Mouse (Mus musculus): Measurements from ENCODE around the gene Caskin1. TPM values are rescaled to one million over a fixed set of nuclear protein-coding genes. Genes with fewer than 3 reads are reported as not detected.
A peak's percentile ranks its signal among the peaks of the same experiment; 100 is the strongest.

The Caskin1 gene
- polyA plus RNA-seq (2011; ENCODE audit: insufficient read depth, insufficient read length, low replicate concordance, missing spikeins): not detected in 2 replicates

GRCm38 (mm10) chr17:24488186-24488661 lies at the start of gene Caskin1:
Gene Caskin1 (plus strand): TSS chr17:24488601.
- no peak within 1 kb of the TSS for H3K27ac ChIP-seq (ENCODE audit: control insufficient read depth, insufficient read depth, low read depth, low read length, poor library complexity)
- WGBS: 2% methylated on average over 45 of the region's 45 CpGs
- H3K4me1 ChIP-seq (ENCODE audit: control insufficient read depth, insufficient read depth, low read length): no peaks in the 10 kb centered on the region
- TF ChIP-seq POLR2A (IDR thresholded peaks at IDR 0.05; ENCODE audit: borderline replicate concordance, control insufficient read depth, low read depth, low read length) (no peak), CTCF (IDR thresholded peaks at IDR 0.05; ENCODE audit: control insufficient read depth, insufficient read depth, low read length) (no peak)
- no peak within 1 kb of the TSS for H3K4me3 ChIP-seq (replicated peaks; ENCODE audit: control insufficient read depth, low read depth, low read length)

DNA sequence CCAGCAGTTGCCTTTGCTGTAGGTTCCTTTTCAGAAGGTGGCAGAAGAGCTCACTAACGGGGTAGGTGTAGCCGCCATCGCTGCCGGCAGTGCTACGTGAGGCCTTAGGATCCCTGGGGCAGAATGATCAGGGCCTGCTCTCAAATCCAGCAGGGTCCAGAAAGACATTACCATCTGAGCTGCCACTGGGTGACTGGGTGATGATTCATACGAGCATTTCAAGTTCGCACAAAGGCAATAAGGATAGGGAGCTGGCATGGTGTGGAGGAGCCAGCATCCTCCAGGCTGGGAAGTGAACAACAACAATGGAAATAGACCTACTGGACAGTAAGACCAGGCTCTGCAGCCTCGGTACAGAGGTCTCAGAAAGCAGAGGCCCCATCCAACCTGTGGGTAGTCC lies 48.0 kb upstream of the Caskin1 start:
- Histone ChIP-seq H3K27ac (ENCODE audit: control insufficient read depth, insufficient read depth, low read depth, low read length, poor library complexity) (no peak overlapping the region), H3K4me1 (ENCODE audit: control insufficient read depth, insufficient read depth, low read length) (no peaks in the 10 kb centered on the region), H3K4me3 (replicated peaks; ENCODE audit: control insufficient read depth, low read depth, low read length) (no peak overlapping the region)
- TF ChIP-seq POLR2A (IDR thresholded peaks at IDR 0.05; ENCODE audit: borderline replicate concordance, control insufficient read depth, low read depth, low read length) (no peak), CTCF (IDR thresholded peaks at IDR 0.05; ENCODE audit: control insufficient read depth, insufficient read depth, low read length) (no peak)
- WGBS: 91% methylated on average over 8 of the region's 8 CpGs

GRCm38 (mm10) chr17:24441148-24441547 lies 47.3 kb upstream of the Caskin1 start:
- Histone ChIP-seq H3K27ac (ENCODE audit: control insufficient read depth, insufficient read depth, low read depth, low read length, poor library complexity) (no peak overlapping the region), H3K4me3 (replicated peaks; ENCODE audit: control insufficient read depth, low read depth, low read length) (no peak overlapping the region), H3K4me1 (ENCODE audit: control insufficient read depth, insufficient read depth, low read length) (no peaks in the 10 kb centered on the region)
- 78% methylated on average over 2 of the region's 2 CpGs for WGBS
- TF ChIP-seq POLR2A (IDR thresholded peaks at IDR 0.05; ENCODE audit: borderline replicate concordance, control insufficient read depth, low read depth, low read length) (no peak), CTCF (IDR thresholded peaks at IDR 0.05; ENCODE audit: control insufficient read depth, insufficient read depth, low read length) (peak; percentile 16; the same call in 1 of the 2 replicates)

DNA sequence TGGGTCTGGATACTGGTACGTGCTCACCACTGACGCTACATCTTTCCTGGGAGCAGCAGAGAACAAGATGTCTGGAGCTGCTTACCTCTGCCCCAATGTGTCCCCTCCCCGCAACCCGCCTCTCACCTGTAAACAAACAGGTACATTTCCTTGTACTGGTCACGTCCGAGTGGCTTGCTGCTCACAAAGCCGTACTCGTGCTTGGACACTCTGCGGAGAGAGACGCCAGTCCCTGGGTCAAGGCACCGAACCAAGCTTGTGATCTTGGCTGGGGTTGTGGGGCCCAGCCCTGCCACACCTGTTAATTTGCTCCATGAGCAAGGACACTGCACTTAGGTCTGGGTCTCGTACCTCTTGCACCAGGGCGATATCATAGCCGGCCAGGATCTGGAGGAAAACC lies 46.3 kb upstream of the Caskin1 start:
- 92% methylated on average over 14 of the region's 14 CpGs for WGBS
- Histone ChIP-seq H3K4me3 (replicated peaks; ENCODE audit: control insufficient read depth, low read depth, low read length) (no peak overlapping the region), H3K4me1 (ENCODE audit: control insufficient read depth, insufficient read depth, low read length) (no peaks in the 10 kb centered on the region), H3K27ac (ENCODE audit: control insufficient read depth, insufficient read depth, low read depth, low read length, poor library complexity) (no peak overlapping the region)
- TF ChIP-seq POLR2A (IDR thresholded peaks at IDR 0.05; ENCODE audit: borderline replicate concordance, control insufficient read depth, low read depth, low read length): no peak
- TF ChIP-seq CTCF (IDR thresholded peaks at IDR 0.05; ENCODE audit: control insufficient read depth, insufficient read depth, low read length): no peak

DNA sequence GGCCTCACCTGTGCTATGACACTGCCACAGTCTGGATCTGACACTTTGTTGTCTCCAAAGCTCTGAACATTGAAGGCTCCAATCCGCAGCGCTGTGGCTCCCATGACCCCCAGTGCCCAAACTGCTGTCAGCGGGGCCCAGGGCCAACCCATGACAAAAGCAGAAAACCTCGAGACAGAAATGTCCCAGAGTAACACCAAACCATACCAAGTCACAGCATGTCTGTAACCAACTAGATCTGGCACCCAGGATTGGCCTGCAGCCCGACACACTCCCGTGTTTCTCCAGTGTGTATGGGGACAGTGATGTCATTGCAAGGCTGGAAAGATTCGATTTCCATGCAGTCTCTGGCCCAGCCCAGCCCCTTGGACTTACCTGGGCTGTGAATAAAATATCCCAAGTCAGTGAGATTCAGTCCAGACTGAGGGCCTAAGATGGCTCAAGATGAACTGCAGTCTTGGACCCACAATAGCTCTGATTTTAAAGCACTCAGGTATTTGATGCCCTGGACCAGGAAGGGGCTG lies 45.7 kb upstream of the Caskin1 start, which contains the start of gene Dnase1l2:
Dnase1l2 (minus strand) TSS at position 474 of the 524 bp plus-strand sequence.
- H3K4me3 ChIP-seq (replicated peaks; ENCODE audit: control insufficient read depth, low read depth, low read length): no peak within 1 kb of the TSS
- H3K27ac ChIP-seq (ENCODE audit: control insufficient read depth, insufficient read depth, low read depth, low read length, poor library complexity): no peak within 1 kb of the TSS
- H3K4me1 ChIP-seq (ENCODE audit: control insufficient read depth, insufficient read depth, low read length): no peaks in the 10 kb centered on the region
- WGBS: 80% methylated on average over 7 of the region's 7 CpGs
- TF ChIP-seq POLR2A (IDR thresholded peaks at IDR 0.05; ENCODE audit: borderline replicate concordance, control insufficient read depth, low read depth, low read length): no peak
- TF ChIP-seq CTCF (IDR thresholded peaks at IDR 0.05; ENCODE audit: control insufficient read depth, insufficient read depth, low read length): no peak

DNA sequence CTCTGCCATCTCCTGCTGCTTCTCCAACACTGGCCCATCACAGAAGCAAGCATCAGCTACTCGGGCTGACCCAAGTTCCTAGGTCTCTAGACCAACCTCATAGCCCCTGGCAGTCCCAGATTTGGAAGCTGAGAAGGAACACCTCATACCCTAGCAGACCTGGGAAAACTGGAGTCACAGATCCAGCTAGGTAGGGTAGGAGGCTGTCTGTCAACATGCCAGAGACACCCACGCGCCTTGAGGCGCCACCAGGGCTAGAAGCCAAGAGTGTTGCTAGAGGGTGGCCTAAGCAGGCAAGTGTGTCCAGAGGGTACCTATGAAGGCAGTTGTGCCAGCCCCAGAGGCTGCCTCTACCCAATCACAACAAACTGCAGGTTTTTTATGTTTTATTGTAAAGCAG lies 45.0 kb upstream of the Caskin1 start:
- TF ChIP-seq CTCF (IDR thresholded peaks at IDR 0.05; ENCODE audit: control insufficient read depth, insufficient read depth, low read length): no peak
- TF ChIP-seq POLR2A (IDR thresholded peaks at IDR 0.05; ENCODE audit: borderline replicate concordance, control insufficient read depth, low read depth, low read length): no peak
- no peaks in the 10 kb centered on the region for H3K4me1 ChIP-seq (ENCODE audit: control insufficient read depth, insufficient read depth, low read length)
- no peak overlapping the region for H3K4me3 ChIP-seq (replicated peaks; ENCODE audit: control insufficient read depth, low read depth, low read length)
- H3K27ac ChIP-seq (ENCODE audit: control insufficient read depth, insufficient read depth, low read depth, low read length, poor library complexity): no peak overlapping the region
- WGBS: 87% methylated on average over 4 of the region's 4 CpGs

- WGBS: 53% methylated on average over 8 of the region's 8 CpGs
- TF ChIP-seq CTCF (IDR thresholded peaks at IDR 0.05; ENCODE audit: control insufficient read depth, insufficient read depth, low read length) (no peak), POLR2A (IDR thresholded peaks at IDR 0.05; ENCODE audit: borderline replicate concordance, control insufficient read depth, low read depth, low read length) (no peak)
- Histone ChIP-seq H3K4me3 (replicated peaks; ENCODE audit: control insufficient read depth, low read depth, low read length) (no peak overlapping the region), H3K4me1 (ENCODE audit: control insufficient read depth, insufficient read depth, low read length) (no peaks in the 10 kb centered on the region), H3K27ac (ENCODE audit: control insufficient read depth, insufficient read depth, low read depth, low read length, poor library complexity) (no peak overlapping the region)
These were observed 41.8 kb upstream of the Caskin1 start for GRCm38 (mm10) chr17:24446590-24446989.

DNA sequence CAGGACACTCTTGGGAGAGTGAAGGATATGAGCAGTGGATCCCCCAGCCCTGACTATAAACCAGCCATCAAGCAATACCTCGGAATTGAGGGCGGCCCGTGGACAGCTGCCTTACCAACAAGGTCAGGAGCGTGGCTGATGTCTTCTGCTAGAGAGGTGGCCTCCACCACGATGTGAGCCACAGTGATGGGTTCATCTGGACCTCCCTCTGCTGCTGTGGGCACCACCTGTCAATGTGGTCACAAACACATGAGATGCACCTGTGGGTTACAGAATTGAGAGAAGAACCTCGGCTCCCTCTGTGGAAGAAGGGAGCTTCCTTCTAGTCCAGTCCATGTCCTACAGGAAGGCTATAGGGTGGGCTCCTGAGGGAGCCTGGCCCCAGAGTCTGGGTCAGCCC lies 38.9 kb upstream of the Caskin1 start:
- Histone ChIP-seq H3K4me1 (ENCODE audit: control insufficient read depth, insufficient read depth, low read length) (no peaks in the 10 kb centered on the region), H3K27ac (ENCODE audit: control insufficient read depth, insufficient read depth, low read depth, low read length, poor library complexity) (no peak overlapping the region), H3K4me3 (replicated peaks; ENCODE audit: control insufficient read depth, low read depth, low read length) (no peak overlapping the region)
- WGBS: 83% methylated on average over 6 of the region's 6 CpGs
- TF ChIP-seq CTCF (IDR thresholded peaks at IDR 0.05; ENCODE audit: control insufficient read depth, insufficient read depth, low read length): no peak
- no peak for TF ChIP-seq POLR2A (IDR thresholded peaks at IDR 0.05; ENCODE audit: borderline replicate concordance, control insufficient read depth, low read depth, low read length)
